Mouse (Mus musculus) splenic B cell, adult 2 months (primary cell): Measurements from ENCODE around the gene Cfdp1.

ENCODE experiments used
- DNase-seq: peaks from one replicate; pipeline ENCODE4 v3.0.0-alpha.2; 2011; ENCODE audit warnings: low read depth, low spot score
- H3K27me3 ChIP-seq: 2 replicates; pipeline ENCODE4 v1.6.1; 2012; ENCODE audit warnings: mild to moderate bottlenecking, low read length, moderate library complexity, mixed read lengths; ENCODE audit not compliant: control insufficient read depth, poor library complexity, insufficient read depth, severe bottlenecking
- H3K36me3 ChIP-seq: 2 replicates; pipeline ENCODE4 v1.6.1; 2012; ENCODE audit warnings: mild to moderate bottlenecking, low read length, moderate library complexity, mixed read lengths; ENCODE audit not compliant: control insufficient read depth, poor library complexity, insufficient read depth, severe bottlenecking

Gene Cfdp1

DNA sequence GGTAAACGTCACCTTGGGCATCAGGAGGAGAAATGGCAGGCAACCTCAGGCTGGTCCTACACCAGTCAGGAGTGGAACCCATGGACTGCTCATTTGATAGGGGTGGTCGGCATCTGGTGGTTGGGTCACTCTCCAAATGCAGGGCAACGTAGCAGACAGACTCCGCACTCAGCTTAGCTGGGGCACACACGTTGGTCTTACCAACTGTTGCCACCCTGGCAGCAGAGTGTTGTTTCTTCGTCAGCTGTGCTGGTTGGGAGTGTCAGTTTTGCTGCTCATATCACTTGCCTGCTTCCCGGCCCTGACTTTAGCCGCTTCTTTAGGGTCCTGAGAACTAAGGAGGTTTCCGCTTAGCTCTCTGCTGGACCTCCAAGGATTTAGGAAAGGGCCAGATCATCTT lies 96.5 kb downstream of the Cfdp1 start:
- Histone ChIP-seq H3K27me3 (no peaks in the 10 kb centered on the region), H3K36me3 (no peaks in the 10 kb centered on the region)
- DNase-seq: no peak

DNA sequence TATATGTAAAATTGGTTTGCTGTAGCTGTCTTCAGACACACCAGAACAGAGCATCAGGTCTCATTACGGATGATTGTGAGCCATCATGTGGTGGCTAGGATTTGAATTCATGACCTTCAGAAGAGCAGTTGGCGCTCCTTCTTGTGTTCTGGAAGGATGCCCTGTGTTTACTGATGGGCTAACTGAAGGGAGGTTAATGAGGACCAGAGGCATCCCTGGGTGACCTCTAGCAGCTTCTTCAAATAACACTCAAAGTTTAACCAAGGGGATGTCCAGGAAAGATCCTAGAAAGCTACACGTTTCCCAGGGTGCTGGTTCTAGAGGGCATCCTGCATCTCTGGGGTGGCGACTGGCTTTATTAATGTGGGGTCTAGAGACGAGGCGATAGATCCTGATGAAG lies 99.4 kb downstream of the Cfdp1 start:
- Histone ChIP-seq H3K27me3 (no peaks in the 10 kb centered on the region), H3K36me3 (no peaks in the 10 kb centered on the region)
- DNase-seq: no peak

GRCm38 (mm10) chr8:111754088-111754487 lies 100.0 kb downstream of the Cfdp1 start:
- Histone ChIP-seq H3K36me3 (no peaks in the 10 kb centered on the region), H3K27me3 (no peaks in the 10 kb centered on the region)
- no peak for DNase-seq

DNA sequence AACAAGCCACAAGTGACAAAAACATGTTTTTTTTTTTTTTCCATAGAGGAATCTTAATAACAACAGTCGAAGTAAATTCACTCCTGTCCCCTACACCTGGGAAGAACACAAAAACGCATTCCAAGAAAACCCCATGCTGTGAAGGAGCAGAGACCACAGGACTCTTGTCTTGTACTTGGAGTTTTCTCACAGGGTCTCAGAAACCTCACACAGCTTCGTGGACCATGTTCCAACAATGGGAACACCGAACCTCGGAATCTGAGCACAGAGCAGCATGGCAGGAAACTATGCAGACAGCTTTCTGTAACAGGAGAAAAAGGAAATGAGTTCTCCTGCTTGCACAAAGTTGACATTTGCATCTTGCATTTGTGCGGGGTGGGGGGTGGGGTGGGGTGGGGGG lies 105.3 kb downstream of the Cfdp1 start:
- DNase-seq: no peak
- Histone ChIP-seq H3K27me3 (no peaks in the 10 kb centered on the region), H3K36me3 (no peaks in the 10 kb centered on the region)

- no peak for DNase-seq
- Histone ChIP-seq H3K27me3 (no peaks in the 10 kb centered on the region), H3K36me3 (no peaks in the 10 kb centered on the region)
These were observed 106.0 kb downstream of the Cfdp1 start for GRCm38 (mm10) chr8:111747866-111748649.

- Histone ChIP-seq H3K36me3 (no peaks in the 10 kb centered on the region), H3K27me3 (no peaks in the 10 kb centered on the region)
- DNase-seq: no peak
These were observed 107.3 kb downstream of the Cfdp1 start for GRCm38 (mm10) chr8:111746582-111747465.

- DNase-seq: no peak
- no peaks in the 10 kb centered on the region for H3K36me3 ChIP-seq
- H3K27me3 ChIP-seq: no peaks in the 10 kb centered on the region
These were observed 108.3 kb downstream of the Cfdp1 start for GRCm38 (mm10) chr8:111745591-111746418.

- Histone ChIP-seq H3K36me3 (no peaks in the 10 kb centered on the region), H3K27me3 (no peaks in the 10 kb centered on the region)
- DNase-seq: no peak
These were observed 109.0 kb downstream of the Cfdp1 start for GRCm38 (mm10) chr8:111745086-111745485.

- no peaks in the 10 kb centered on the region for H3K36me3 ChIP-seq
- H3K27me3 ChIP-seq: no peaks in the 10 kb centered on the region
- no peak for DNase-seq
These were observed 110.0 kb downstream of the Cfdp1 start, which contains the start of gene Bcar1 for GRCm38 (mm10) chr8:111743792-111744696. TSS of gene Bcar1 (minus strand) at chr8:111743809.

GRCm38 (mm10) chr8:111743101-111743791 lies 110.8 kb downstream of the Cfdp1 start:
- no peaks in the 10 kb centered on the region for H3K27me3 ChIP-seq
- no peak for DNase-seq
- no peaks in the 10 kb centered on the region for H3K36me3 ChIP-seq

GRCm38 (mm10) chr8:111742261-111743037 lies 111.6 kb downstream of the Cfdp1 start:
- no peak for DNase-seq
- Histone ChIP-seq H3K27me3 (no peaks in the 10 kb centered on the region), H3K36me3 (no peaks in the 10 kb centered on the region)

DNA sequence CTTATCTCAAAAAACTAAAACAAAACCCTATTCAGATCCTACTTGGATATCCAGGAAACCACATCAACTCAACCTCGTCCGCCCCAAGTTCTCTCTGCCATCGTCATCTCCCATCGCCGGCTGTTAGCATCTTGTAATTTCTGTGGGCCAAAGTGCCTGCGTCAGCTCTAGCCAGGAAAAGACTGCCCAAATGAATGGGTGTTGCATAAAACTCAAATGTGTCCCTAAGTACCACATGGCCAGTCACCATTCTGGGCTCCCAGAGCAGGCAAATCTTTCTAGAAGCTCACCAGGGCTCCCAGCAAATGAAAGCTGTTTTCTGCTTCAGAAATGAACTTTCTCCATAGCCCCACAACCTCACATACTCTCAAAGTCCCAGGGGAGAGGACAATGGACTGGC lies 112.5 kb downstream of the Cfdp1 start:
- no peak for DNase-seq
- Histone ChIP-seq H3K36me3 (no peaks in the 10 kb centered on the region), H3K27me3 (no peaks in the 10 kb centered on the region)

DNA sequence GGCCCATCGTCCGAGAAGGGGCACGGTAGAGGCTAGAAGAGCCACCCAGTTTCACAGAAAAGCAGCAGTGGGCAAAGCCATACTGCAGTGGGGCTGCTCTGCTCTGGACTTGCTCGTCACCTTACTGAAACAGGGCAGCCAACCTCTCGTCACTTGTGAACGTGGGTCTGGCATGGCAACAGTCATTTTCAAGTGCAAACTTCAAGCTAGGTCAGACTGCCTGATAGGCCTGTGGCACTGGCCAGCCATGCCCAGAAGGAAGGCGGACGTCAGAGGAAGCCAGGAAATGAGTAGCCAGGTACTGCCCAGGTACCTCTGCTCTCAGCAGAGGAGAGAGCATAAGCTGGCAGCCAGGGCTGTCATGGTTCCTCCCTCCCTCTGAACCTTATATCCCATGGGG lies 113.1 kb downstream of the Cfdp1 start:
- DNase-seq: no peak
- no peaks in the 10 kb centered on the region for H3K36me3 ChIP-seq
- H3K27me3 ChIP-seq: no peaks in the 10 kb centered on the region
